Mouse (Mus musculus) liver, adult 10 weeks (tissue): ENCODE measurements around the gene Serpine3. TPM values are rescaled to one million over a fixed set of nuclear protein-coding genes. Genes with fewer than 3 reads are reported as not detected.

ENCODE experiments used
- polyA plus RNA-seq: library from polyadenylated mRNA; stranded (reverse); fragments of 350-450 nt; fragmentation: Illumina TruSeq; extraction: RNeasy Lipid Tissue Mini Kit (QIAGEN cat#74804); gene quantifications from one replicate; pipeline ENCODE4 v1.2.3, GENCODE M21; 2014; ENCODE audit warnings: low read depth, low replicate concordance

Serpine3 gene
- not detected for polyA plus RNA-seq

GRCm38 (mm10) chr14:62663367-62663766 is at the start of gene Serpine3:
TSS of gene Serpine3 (plus strand) at chr14:62663667.

Other genes with a start within 250 kb of the Serpine3 start
- not detected for gene Gucy1b2, start 207.4 kb upstream of the Serpine3 start, polyA plus RNA-seq
- gene Fam124a, start 107.9 kb upstream of the Serpine3 start, polyA plus RNA-seq: 3.8 TPM
- not detected for gene Gm4131, start 96.7 kb upstream of the Serpine3 start, polyA plus RNA-seq
- gene Ints6, start 97.5 kb downstream of the Serpine3 start, polyA plus RNA-seq: 30.5 TPM
- 8.8 TPM for gene Wdfy2, start 174.0 kb downstream of the Serpine3 start, polyA plus RNA-seq